Mouse (Mus musculus): ENCODE data around the gene Bmp2k.
"Not testable (repeated sequence)": the region's sequence is repeated elsewhere in the genome, so short reads cannot be mapped to it uniquely, and the experiment has no call there.

Bmp2k gene

DNA sequence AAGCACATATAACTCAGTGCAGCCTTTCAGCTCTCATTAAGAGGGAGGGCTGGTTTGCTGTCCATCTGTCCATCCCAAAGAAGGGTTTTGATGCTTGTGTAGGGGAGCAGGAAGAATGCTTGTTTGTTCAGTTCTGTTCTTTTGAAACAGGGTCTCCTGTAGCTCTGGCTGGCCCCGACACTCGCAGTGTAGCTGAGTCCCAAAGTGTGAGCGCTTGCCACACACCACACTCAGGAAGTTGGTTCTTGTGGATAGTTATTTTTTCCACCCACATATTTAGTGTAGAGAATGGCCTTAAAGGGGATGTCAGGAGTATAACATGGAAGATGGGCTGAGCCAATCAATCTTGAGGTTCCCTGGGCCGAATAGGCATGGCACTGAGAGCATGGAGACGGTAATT, 4.1 kb downstream of the Bmp2k start:
- no peak for DNase-seq (ENCODE audit: low read depth, low spot score)

DNA sequence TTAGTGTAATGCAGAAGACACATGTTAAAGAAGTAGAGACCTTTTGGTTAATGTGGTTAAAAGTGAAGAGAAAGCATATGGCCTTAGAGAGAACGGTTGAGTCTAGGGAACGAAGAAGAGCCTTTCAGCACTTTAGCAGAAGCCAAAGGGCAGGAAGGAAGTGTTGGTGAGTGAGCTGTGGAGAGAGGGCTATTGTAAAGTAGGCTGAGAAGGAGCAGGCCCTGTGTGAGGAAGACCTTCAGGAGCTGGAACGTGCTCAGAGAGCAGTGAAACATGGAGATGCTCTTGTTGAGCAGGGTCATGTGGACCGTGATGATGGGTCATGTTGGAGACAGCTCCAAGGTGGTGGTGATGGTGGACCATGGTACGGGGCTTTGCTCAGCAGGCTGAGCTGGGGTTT, 4.8 kb downstream of the Bmp2k start:
- DNase-seq (ENCODE audit: low read depth, low spot score), result no peak

DNA sequence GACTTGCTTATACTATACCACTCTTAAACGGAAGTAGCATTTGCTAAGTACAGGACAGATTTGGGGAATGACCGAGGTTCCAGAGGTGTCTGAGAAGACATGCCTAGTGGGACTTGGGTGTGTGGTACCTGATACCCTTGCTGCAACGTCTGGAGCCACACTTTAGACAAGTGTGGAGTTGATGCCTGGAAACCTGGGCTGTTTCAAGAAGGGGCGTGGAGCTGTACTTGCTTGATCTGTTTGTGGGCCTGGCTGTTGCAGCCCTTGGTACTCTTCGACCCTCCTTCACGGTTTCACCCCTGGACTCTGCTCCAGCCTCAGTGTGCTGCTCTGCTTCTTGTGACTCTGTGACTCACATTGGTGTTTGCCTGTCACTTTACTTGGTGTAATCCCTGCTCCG, 5.4 kb downstream of the Bmp2k start:
- DNase-seq (ENCODE audit: low read depth, low spot score), result no peak

DNA sequence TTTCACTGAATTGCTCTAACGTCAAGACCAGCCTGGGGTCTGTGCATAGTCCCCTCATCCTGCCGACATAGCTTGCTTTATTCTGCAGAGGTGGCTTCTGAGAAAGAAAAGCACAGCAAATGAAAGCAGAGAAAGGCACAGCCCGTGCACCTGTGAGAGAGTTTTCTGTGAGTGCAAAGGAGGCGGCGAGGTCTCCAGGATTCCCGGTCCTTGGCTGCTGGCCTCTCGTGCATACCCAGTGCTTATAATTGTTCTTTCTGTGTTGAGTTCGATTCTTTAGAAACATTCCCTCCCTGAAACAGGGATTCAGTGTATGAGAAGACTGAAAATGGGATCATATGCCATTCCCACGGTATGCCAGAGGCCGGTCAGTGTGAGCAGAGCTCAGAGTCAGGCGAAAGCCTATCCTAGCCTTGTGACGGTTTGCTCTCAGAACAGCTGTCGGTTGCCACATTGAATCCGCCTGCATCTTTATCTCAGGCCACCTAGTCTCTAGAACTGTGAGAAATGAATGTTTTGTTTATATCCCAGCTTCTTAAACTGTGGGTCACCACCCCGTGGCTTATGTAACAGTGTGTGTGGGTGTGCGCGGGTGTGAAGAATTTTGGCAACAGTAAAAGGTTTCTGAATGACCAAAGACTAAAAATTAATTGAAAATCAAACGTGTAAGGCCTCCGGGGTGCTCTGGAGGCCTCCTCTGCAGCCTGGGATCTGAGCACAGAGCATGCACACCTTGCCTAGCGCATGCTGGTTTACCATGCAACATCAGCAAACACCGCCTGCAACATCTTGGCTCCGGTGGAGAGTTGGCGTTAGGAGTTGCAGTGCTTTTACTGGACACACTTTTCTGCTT, 6.9 kb downstream of the Bmp2k start:
- no peak for DNase-seq (ENCODE audit: low read depth, low spot score)

DNA sequence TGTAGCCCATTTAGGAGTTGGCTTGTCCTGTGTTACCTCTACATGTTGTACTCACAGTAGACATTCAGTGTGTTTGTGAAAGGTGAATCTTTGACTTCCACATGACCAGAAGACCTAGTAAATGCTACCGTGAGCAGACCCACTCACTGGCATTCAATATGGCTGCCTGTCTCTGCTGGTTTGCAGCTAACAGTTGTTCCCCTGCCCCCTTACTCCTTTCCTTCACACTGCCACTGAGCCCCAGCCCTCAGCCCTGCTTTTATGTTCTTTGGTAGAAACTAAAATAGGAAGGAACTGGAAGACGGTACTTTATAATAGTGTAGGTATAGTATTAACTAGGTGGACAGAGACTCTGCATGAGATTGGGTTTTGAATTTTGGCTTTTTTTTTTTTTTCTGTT, 8.4 kb downstream of the Bmp2k start:
- no peak for DNase-seq (ENCODE audit: low read depth, low spot score)

DNA sequence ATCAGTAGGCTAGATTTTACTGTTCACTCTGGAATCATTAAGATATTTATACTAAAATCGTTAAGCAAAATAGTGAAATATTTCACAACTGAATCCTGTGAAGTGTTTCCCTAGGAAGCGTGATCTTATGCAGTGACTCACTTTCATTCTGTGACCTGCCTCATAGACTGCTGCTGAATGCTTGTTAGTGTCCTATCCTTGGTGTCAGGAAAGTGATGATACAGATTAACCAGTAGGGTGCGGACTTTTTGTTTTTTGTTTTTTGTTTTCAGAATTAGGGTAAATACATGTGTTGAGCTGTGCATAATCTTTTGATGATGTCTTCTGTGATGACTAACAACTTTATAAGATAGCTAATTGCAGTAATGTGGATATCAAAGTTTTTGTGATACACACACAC, 9.4 kb downstream of the Bmp2k start:
- DNase-seq (ENCODE audit: low read depth, low spot score), result no peak

DNA sequence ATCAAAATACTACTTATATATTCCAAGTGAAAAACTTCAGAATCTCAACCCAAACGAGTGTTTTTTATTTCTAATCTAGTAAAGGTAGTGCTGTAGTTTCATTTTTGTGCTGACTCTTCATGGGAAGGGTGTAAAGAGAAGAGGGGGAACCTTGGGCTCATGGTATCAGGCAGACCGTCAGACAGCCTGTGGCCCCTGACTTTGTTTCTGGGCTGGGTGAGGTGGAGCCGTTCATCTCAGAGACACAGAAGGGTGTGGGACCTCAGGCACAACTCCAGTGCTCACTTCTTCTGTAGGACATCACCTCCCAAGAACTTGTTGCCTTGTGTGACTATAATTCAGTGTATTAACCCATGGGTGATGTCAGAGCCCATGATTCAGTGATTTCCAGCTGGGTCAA, 10.0 kb downstream of the Bmp2k start:
- no peak for DNase-seq (ENCODE audit: low read depth, low spot score)

DNA sequence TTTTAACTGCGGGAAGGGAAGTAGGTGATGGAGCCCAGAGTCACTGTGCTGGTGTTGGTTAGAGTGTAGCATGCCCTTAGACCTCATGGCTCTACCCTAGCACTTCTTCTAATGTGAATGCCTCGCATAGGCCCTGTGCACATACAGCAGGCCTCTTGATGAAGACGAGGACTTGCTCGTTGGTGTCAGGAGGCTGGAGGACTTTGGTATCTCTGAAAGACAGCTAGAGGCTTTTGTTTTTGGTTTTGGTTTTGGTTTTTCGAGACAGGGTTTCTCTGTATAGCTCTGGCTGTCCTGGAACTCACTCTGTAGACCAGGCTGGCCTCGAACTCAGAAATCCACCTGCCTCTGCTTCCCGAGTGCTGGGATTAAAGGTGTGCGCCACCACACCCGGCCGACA, 11.7 kb downstream of the Bmp2k start:
- DNase-seq (ENCODE audit: low read depth, low spot score), result not testable (repeated sequence)

DNA sequence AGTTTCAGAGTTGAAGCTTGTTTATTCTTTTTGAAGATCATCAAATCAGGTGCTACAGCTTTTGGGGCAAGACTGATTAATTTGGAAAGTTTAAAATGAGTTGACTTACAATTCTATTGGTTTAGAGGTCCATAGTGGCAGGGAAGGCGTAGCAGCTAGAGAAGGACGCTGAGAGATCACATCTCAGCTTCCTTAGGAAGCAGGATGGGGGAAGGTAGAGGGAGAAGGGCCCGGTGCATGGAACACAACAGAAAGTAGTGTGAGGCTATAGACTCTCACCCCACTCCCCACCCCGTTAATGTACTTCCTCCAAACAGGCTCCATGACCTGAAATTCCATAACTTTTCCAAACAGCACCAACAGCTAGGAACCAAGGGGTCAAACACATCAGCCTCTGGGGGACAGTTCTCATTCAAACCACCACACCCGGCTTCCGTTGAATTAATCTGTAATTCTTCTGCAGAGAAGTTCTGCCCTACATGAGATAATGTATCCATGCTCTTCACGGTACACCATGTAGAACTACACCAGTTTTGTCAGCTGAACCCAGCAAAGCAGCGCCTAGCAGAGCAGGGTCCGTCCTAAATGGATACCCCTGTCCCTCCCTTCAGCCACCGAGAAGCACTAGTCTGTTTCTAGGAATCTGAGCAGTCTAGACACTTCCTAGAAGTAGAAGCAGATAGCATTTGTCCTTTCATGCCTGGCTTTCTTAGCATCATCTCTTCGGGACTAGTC, 12.3 kb downstream of the Bmp2k start:
- no peak for DNase-seq (ENCODE audit: low read depth, low spot score)

DNA sequence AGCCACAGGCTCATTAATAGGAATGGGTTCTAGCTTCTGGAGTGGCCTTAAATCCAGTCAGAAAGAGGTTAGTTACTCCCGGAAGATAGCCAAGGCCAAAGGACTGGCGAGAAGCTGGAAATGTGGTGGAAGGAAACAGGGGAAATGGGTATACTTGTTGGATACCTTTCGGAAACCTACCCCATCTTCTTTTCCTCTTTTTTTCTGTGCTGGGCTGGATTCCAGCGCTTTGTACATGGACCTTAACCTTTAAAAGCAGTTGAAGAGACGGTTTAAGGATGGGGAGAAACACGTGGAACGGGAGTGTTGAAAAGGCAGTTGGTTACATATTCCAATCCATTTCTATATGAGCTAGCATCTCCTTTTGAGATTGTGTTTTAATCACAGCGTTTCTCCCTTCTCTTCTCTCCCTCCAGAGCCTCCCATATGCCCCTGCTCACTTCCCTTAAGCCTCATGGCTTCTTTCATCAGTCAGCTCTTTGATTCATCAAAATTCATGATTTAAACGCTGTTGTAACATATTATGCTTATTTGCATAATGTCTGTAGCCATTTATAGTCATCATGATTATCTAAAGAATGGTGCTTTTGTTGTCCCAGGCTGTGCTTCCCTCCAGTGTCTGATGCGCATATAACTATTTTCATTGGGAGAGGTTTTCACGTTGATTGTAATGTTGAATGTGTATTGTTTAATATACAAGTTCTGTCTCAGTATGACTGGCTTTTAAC, 18.5 kb downstream of the Bmp2k start:
- no peak for DNase-seq (ENCODE audit: low read depth, low spot score)

DNA sequence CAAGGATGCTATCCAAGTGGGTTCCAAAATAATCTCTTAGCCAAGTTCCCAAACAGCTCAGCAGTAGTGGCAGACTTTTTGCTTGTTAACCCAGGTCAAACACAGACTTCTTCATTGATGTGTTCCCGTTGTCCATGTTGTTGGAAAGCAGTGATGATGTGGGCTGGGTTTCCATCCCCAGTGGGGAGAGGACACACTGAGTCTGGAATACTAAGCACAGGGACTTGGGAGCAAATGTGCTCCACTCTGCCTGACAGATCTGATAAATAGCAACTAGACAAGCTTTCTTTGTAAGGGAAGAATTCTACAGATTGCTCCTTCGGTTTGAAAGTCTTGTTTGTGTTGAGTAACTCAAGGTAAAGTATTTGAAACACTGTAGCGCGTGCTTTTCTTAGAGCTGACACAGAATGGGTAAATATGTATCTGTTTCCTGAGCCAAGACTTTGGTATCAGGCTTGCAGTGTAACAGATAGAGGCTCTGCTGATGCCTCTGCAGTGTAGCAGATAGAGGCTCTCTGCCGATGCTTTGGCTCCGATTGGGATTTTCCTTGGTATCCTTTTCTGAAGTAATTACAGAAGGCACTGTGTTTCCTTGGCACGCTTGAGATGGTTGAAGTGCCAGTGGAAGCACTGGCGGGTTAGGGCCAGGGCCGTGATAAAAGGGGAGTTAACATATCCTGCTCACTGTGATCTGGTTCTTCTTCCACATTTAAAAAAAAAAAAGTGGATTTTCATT, 19.5 kb downstream of the Bmp2k start:
- no peak for DNase-seq (ENCODE audit: low read depth, low spot score)

DNA sequence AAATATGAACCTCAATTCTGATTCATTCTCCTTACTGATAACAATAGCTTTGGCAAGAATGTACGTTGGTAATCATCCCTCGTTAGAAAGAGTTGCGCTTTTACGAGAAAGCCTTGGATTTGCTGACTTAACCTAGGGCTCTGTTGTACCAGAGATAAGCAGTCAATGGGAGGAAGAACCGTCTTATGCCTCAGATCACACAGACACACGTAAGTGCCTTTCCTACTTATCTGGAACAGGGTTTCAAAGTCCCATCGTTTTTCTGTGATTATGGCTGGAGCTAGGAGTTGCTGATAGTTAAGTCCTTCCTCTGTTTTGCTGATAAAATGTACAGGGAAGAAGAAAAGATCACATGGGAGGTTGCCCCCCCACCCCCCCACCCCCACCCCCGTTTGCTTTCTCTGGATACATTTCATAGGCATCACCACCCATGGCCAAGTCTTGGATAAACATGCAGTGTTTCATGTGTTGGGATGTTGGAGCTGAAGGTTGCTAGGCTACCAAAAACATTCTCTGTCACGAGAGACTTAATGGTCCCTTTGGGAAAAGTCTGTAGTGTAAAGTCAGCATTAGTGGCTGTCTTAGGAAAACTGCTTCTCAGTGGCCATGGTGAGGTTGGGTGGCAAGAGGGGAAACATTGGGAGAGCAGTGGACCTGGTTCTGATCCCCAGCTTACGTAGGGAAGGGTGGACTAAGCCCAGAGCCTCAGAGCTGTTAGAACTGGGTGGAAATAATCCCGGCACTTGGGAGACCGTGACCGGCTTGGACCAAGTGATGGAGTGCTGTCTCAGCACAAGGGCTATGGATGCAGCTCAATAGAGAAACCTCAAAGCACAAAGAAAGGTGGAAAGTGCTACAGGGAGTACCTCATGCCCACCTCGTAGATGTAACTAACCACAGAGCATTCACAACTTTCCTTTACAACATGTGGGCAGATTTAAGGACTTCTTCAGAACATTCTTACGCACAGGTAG, 25.1 kb downstream of the Bmp2k start:
- DNase-seq (ENCODE audit: low read depth, low spot score), result no peak

DNA sequence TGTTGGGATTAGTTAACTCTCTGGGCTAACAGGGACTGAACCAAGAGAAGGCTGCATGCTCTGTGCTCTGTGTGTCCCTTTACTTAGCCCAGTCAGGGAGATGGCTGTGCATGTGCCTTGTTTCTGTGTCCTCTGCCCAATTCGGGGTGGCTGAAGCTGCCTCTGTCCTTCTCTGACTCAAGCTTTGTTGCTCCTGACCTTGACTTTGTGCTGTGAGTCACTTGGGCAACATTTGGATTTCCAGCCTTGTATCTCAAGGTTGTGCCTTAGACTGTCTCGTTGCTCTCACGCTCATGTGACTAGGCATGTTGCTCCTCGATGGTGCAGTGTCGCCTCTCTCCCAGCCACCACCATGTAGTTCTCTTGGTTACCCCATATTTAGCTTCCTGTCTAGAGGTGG, 27.3 kb downstream of the Bmp2k start:
- no peak for DNase-seq (ENCODE audit: low read depth, low spot score)

DNA sequence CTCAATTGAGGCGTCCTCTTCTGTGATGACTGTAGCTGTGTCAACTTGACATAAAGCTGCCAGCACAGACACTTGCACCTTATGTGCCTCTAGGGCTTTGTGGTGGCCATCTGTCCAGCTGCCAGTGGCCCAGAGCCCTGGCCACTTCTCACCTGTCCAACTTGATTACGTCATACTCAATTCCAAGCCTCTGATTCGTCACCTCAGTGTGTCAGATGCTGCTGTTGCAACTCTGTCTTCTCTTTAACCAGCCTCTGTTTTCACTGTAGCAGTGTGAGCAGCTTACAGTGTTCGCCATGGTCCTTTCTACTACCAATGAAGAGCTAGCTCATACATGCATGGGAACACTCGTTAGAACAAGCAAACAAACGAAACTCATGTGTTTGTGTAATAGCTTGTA, 28.2 kb downstream of the Bmp2k start:
- no peak for DNase-seq (ENCODE audit: low read depth, low spot score)

DNA sequence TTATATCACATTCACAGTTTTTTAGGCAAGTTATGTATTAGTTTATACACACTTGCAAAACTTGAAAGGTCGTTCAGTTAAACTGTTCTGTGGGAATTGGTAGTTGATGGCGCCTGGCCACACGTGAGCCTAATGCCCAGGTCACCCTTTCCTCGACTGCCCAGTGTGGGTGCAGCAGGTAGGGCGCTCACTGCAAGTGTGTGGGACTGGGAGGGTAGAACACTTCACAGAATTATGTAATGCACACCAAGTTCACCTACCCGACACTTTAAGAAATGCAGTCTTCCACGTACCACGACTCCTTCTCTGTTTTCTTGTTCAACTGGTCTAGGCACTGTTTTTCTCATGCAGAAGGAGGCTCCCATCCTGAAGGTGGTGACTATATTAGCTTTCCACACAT, 30.5 kb downstream of the Bmp2k start:
- DNase-seq (ENCODE audit: low read depth, low spot score), result no peak

DNA sequence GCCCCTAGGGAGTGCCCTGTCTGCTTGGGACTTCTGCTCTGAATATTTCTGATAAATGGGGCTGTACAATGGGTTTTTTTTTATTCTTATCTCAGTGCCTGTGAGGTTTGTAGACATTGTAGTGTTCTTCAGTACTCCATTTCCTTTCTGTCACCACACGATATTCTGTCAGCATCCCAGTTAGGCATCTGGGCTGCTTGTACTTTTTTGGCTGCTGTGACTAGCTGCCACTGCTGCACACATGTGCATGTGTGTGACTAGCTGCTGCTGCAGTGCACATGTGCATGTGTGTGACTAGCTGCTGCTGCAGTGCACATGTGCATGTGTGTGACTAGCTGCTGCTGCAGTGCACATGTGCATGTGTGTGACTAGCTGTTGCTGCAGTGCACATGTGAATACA, 31.4 kb downstream of the Bmp2k start:
- DNase-seq (ENCODE audit: low read depth, low spot score), result not testable (repeated sequence)

DNA sequence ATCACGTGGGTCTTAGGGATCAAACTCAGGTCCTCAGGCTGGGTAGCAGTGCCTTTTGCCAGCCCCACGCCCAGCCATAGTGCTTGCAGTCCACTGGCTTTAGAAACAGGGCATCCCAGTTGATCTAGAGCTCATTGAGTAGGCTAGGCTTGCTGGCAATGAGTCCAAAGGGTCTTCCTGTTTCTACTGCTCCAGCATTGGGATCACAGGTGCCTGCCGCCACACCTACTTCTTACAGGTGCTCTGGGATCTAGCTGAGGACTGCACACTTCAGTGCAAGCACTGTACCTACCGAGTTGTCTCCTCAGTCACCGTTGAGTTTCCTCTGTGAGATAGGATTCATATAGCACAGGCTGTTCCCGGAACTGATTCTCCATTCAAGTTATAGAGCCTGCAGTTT, 34.3 kb downstream of the Bmp2k start:
- no peak for DNase-seq (ENCODE audit: low read depth, low spot score)

DNA sequence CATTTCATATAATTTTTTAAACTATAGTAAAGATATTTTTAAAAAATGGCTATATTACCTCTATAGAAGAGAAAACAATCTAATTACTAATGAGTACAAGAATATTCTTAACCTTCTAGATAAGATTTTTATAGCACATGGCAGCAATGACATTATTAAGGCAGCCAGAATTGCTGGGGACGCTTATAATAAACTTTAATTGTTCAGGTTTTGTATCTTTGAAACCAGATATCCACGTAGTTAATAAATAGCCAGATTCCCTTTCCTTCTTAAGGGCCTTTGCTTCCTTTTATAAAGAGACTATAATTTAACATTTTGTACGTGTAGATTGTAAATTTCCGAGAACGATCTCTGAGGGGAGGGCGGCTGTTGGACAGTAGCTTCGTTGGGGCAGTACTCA, 47.8 kb downstream of the Bmp2k start:
- DNase-seq (ENCODE audit: low read depth, low spot score), result no peak

DNA sequence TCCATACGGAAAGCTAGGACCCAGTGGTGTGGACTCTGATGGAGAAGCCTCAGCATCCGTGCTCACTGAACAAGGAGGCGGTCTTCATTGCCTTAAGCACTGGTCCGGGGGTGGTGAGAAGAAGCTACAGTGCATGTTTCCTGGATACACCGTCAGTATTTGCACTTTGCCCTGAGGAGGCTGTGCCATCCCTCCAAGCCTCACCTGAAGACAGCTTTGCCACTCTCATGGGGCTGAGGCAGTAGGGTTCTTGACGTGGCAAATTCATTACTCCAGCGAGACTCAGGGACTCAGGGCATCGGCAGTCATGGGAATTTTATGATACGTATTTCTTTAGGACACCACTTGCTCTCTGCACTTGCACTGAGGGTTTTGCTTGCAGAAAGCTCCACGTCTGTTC, 49.2 kb downstream of the Bmp2k start:
- no peak for DNase-seq (ENCODE audit: low read depth, low spot score)

DNA sequence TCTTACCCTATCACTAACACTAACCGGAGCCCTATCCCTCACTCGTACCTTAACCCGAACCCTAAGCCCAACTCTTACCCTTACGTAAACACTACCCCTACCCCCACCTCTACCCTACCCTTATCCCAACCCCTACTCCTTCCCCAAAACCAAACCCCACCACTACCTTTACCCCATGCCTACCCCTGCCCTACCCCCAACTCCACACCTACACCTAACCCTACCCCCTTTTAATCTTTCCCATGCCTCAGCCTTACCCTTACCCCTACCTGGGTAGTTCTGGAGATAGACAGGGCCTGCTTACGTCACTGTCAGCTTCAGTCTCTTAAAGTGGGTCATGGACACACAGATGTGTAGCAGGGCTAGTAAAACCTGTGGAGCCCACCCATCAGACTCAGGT, 51.4 kb downstream of the Bmp2k start:
- DNase-seq (ENCODE audit: low read depth, low spot score), result no peak

DNA sequence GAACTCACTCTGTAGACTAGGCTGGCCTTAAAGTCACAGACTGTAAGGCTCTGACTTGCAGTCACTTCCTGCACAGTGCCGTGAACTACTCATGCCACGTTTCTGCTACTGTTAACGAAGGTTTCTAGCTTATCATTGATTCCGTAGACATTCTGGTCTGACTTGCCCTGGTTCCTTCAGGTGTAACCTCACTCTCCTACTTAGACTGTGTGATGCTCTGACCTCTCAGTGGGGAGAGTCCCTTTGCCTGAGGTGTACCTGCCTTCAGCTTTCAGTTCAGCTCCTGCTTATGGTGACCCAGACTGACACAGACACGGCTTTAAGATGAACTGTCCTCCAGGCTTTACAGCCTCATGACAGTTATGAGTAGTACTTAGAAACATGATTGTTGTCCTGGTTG, 56.7 kb downstream of the Bmp2k start:
- no peak for DNase-seq (ENCODE audit: low read depth, low spot score)
